Mouse (Mus musculus) lung, adult 2 months (tissue): ENCODE measurements at regions not wholly inside any gene's neighbourhood (a gene's known extent, or its start where the extent isn't known, plus 50 kb on each side); places are given as distances from the start of the nearest gene placed in this dataset.

ENCODE experiments used
- DNase-seq: peaks from one replicate; pipeline ENCODE4 v3.0.0; 2022
- H3K4me1 ChIP-seq: fragments of 200-500 bp; 2 replicates; pipeline ENCODE4 v1.6.1; 2011; ENCODE audit warnings: low read length; ENCODE audit not compliant: control insufficient read depth, insufficient read depth
- H3K4me3 ChIP-seq: fragments of 200-500 bp; replicated peaks from 2 replicates; pipeline ENCODE3; 2011; ENCODE audit warnings: low read depth, mild to moderate bottlenecking, control low read depth, low read length; ENCODE audit errors: extremely low read depth
- CTCF ChIP-seq: fragments of 200-500 bp; IDR thresholded peaks from 2 replicates; pipeline ENCODE4 v1.5.1; 2011; ENCODE audit warnings: mild to moderate bottlenecking, low read length, control low read depth; ENCODE audit not compliant: insufficient read depth
- POLR2A ChIP-seq: fragments of 200-500 bp; IDR thresholded peaks from 2 replicates; pipeline ENCODE4 v1.6.1; 2011; ENCODE audit warnings: low read depth, mild to moderate bottlenecking, control low read depth, low read length, borderline replicate concordance; ENCODE audit errors: extremely low read depth
- WGBS: fragments of 180-500 bp; shearing (Covaris S2); methylation state at CpG from one replicate; pipeline ENCODE4 v1.1.7; 2018; 5-methylcytosine and 5-hydroxymethylcytosine counted together

DNA sequence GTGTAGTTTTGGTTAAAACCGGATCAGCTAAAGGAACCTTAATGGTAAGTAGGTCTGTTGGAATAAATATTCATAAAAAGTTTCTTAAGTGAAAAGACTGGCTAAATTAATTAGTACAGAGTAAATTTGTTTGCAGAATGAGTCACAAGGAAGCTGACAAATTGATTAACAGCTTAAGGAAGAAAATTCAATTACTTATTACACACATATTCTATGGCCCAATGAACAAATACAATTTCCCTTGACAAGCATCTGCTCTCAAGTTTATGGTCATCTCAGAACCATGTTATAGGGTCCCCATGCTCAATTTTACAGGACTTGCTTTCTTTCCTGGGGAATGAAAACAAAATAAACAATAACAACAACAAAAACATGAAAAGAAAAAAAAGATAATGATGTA is 231.4 kb upstream of the Frg1 start:
- TF ChIP-seq POLR2A = no peak
- TF ChIP-seq CTCF = no peak
- DNase-seq = no peak
- no peak overlapping the region for H3K4me3 ChIP-seq
- H3K4me1 ChIP-seq = no peaks in the 10 kb centered on the region
- 89% methylated on average over 1 of the region's 1 CpGs for WGBS

DNA sequence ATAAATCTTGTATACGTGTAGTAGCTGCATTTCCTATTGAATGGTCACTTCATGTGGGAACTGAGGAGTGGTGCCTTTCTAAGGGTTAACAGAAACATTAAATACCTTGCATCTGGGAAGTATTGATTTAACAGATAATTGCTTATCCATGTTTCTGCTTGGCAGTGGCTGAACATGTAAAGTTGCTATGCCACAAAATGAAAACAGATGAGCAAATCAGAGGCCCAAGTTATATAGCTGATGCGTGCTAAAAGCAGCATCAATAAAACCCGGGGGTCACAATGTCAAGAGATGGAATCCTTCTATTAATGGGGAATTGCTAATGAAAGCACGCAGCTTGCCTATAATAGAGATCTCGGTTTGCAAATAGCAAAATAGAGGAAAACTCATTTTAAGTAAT is 227.8 kb upstream of the Frg1 start:
- Histone ChIP-seq H3K4me1 (no peaks in the 10 kb centered on the region), H3K4me3 (no peak overlapping the region)
- WGBS = 86% methylated on average over 5 of the region's 5 CpGs
- no peak for DNase-seq
- TF ChIP-seq CTCF = no peak
- no peak for TF ChIP-seq POLR2A

DNA sequence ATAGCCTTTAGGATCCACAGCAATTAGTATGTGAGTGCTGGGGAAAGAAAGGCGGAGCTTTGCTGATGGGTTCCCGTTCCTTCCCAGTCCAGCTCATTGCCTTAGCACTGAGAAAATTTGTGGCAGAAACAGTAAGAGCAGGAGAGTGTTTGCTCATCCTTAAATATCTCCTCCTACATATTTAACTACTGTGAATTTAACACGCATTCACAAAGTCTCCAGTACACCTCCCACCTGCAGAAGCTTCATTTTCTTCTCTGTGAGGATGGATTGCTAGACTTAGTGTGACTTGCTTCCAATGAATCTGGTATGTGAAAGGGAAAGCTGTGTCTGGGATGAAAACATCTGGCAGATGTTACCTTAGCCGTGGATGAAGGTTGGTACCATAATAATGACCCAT is 207.0 kb upstream of the Frg1 start:
- 72% methylated on average over 4 of the region's 4 CpGs for WGBS
- H3K4me1 ChIP-seq = no peaks in the 10 kb centered on the region

GRCm38 (mm10) chr8:41600255-41600654 is 183.4 kb upstream of the Frg1 start:
- WGBS = 72% methylated on average over 1 of the region's 1 CpGs
- no peak for TF ChIP-seq CTCF
- no peak for DNase-seq
- Histone ChIP-seq H3K4me3 (no peak overlapping the region), H3K4me1 (no peaks in the 10 kb centered on the region)

More for the DNA sequence above, 207.0 kb upstream of the Frg1 start:
- no peak for DNase-seq
- TF ChIP-seq POLR2A = no peak
- TF ChIP-seq CTCF = no peak
- no peak overlapping the region for H3K4me3 ChIP-seq

GRCm38 (mm10) chr8:41594446-41594845 is 177.6 kb upstream of the Frg1 start:
- 77% methylated on average over 5 of the region's 5 CpGs for WGBS
- Histone ChIP-seq H3K4me1 (no peaks in the 10 kb centered on the region), H3K4me3 (no peak overlapping the region)
- DNase-seq = no peak
- TF ChIP-seq POLR2A (no peak), CTCF (no peak)

GRCm38 (mm10) chr8:41593666-41594042 is 176.8 kb upstream of the Frg1 start:
- no peak for TF ChIP-seq CTCF
- TF ChIP-seq POLR2A = no peak
- H3K4me1 ChIP-seq = no peaks in the 10 kb centered on the region
- no peak overlapping the region for H3K4me3 ChIP-seq
- 68% methylated on average over 2 of the region's 2 CpGs for WGBS
- DNase-seq = no peak

GRCm38 (mm10) chr8:41592741-41593665 is 176.1 kb upstream of the Frg1 start:
- TF ChIP-seq POLR2A = no peak
- no peak for TF ChIP-seq CTCF
- no peaks in the 10 kb centered on the region for H3K4me1 ChIP-seq
- no peak overlapping the region for H3K4me3 ChIP-seq
- no peak for DNase-seq
- 62% methylated on average over 6 of the region's 6 CpGs for WGBS

GRCm38 (mm10) chr8:41592174-41592573 is 175.3 kb upstream of the Frg1 start:
- no peak overlapping the region for H3K4me3 ChIP-seq
- no peak for DNase-seq
- H3K4me1 ChIP-seq = no peaks in the 10 kb centered on the region
- no peak for TF ChIP-seq CTCF
- no peak for TF ChIP-seq POLR2A
- 54% methylated on average over 9 of the region's 9 CpGs for WGBS

GRCm38 (mm10) chr8:41588157-41588556 is 171.3 kb upstream of the Frg1 start:
- 80% methylated on average over 2 of the region's 2 CpGs for WGBS
- Histone ChIP-seq H3K4me3 (no peak overlapping the region), H3K4me1 (no peaks in the 10 kb centered on the region)
- TF ChIP-seq POLR2A (no peak), CTCF (no peak)
- DNase-seq = no peak
